Mouse (Mus musculus) WW6 (cell line): ENCODE measurements around the gene Lhx4.

ENCODE experiments used
- DNase-seq: peaks from one replicate; pipeline ENCODE4 v3.0.0-alpha.2; 2013; ENCODE audit warnings: low read depth, low spot score

Lhx4 gene

GRCm38 (mm10) chr1:155742411-155743363 is 8.8 kb downstream of the Lhx4 start:
- DNase-seq, result no peak

GRCm38 (mm10) chr1:155741988-155742387 is 9.5 kb downstream of the Lhx4 start:
- no peak for DNase-seq

GRCm38 (mm10) chr1:155741378-155741945 is 10.0 kb downstream of the Lhx4 start:
- DNase-seq, result no peak

GRCm38 (mm10) chr1:155740622-155741377 is 10.7 kb downstream of the Lhx4 start:
- no peak for DNase-seq

GRCm38 (mm10) chr1:155737809-155738383 is 13.6 kb downstream of the Lhx4 start:
- DNase-seq, result no peak

GRCm38 (mm10) chr1:155737017-155737808 is 14.3 kb downstream of the Lhx4 start:
- DNase-seq, result no peak

- DNase-seq, result no peak
These were observed 15.2 kb downstream of the Lhx4 start for GRCm38 (mm10) chr1:155736096-155736825.

- DNase-seq, result no peak
These were observed 20.3 kb downstream of the Lhx4 start for GRCm38 (mm10) chr1:155731156-155731555.

- DNase-seq, result no peak
These were observed 22.2 kb downstream of the Lhx4 start for GRCm38 (mm10) chr1:155729113-155729795.

GRCm38 (mm10) chr1:155727830-155728229 is 23.7 kb downstream of the Lhx4 start:
- DNase-seq, result no peak

- no peak for DNase-seq
These were observed 25.6 kb downstream of the Lhx4 start for GRCm38 (mm10) chr1:155725876-155726275.

GRCm38 (mm10) chr1:155724301-155724700 is 27.2 kb downstream of the Lhx4 start:
- no peak for DNase-seq

- DNase-seq, result no peak
These were observed 29.3 kb downstream of the Lhx4 start for GRCm38 (mm10) chr1:155722185-155722584.

GRCm38 (mm10) chr1:155721443-155721842 is 30.0 kb downstream of the Lhx4 start:
- no peak for DNase-seq

GRCm38 (mm10) chr1:155720006-155720405 is 31.5 kb downstream of the Lhx4 start:
- DNase-seq, result no peak

GRCm38 (mm10) chr1:155718851-155719250 is 32.6 kb downstream of the Lhx4 start:
- no peak for DNase-seq

- DNase-seq, result no peak
These were observed 34.2 kb downstream of the Lhx4 start for GRCm38 (mm10) chr1:155717301-155717700.

- DNase-seq, result no peak
These were observed 36.1 kb downstream of the Lhx4 start for GRCm38 (mm10) chr1:155715366-155715765.

GRCm38 (mm10) chr1:155713306-155713705 is 38.2 kb downstream of the Lhx4 start:
- no peak for DNase-seq

GRCm38 (mm10) chr1:155704182-155704581 is 47.3 kb downstream of the Lhx4 start:
- DNase-seq, result no peak
